Mouse (Mus musculus) heart, adult 8-10 months (tissue): Measurements from ENCODE around the gene Chst14. TPM values are rescaled to one million over a fixed set of nuclear protein-coding genes. Genes with fewer than 3 reads are reported as not detected.
A peak's percentile ranks its signal among the peaks of the same experiment; 100 is the strongest.

Experiments
- DNase-seq: peaks from one replicate; pipeline ENCODE4 v3.0.0; 2022; ENCODE audit warnings: low spot score
- total RNA-seq, 4 experiments: library from RNA; stranded (reverse); gene quantifications; 2 replicates each; pipeline ENCODE4 v1.2.4; 2022

Gene Chst14
- total RNA-seq, 4 experiments from 2014 or later: 5.7 to 9.2 (median 8.4) TPM

DNA sequence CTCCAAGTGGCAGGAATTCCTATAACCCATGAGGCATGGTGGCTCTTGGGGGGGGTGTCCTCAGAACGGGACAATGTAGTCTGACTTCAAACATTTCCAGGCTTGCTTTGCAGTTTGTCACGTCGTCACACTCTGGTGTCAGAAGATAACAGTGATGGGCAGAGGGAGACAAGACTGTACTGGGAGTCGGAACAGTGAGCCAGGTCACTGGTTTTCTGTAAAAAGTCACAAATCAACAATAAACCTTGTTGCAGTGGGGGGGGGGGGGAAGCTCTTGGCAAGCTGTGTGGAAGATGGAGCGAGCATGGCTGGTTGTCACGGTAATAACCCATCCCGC, 37.3 kb downstream of the Chst14 start:
- no peak for DNase-seq

DNA sequence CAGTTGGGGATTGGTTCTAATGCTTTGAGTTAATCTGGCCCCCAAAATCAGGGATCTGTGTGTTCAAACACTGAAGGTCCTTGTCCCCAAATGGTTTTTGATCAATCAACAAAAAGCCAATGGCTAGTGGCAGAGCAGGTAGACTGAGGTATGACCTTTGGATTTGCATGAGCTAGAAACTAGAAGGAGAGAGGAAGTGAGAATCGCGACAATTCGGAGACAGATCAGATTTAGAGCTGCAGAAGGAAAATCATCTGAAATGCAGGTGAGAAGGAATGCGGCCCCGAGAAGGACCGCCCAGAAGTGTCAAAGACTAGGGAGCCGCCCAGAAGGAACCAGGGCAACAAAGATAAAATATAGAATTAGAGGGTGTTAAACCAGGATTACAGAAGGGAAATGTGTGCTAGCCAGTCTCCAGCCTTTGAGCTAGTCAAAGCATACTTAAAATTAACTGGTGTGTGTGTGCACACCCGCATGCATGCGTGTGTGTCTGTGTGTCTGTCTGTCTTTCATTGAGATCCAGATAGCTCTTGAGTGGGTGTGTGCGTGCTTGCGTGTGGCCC, 43.4 kb downstream of the Chst14 start:
- DNase-seq: no peak

DNA sequence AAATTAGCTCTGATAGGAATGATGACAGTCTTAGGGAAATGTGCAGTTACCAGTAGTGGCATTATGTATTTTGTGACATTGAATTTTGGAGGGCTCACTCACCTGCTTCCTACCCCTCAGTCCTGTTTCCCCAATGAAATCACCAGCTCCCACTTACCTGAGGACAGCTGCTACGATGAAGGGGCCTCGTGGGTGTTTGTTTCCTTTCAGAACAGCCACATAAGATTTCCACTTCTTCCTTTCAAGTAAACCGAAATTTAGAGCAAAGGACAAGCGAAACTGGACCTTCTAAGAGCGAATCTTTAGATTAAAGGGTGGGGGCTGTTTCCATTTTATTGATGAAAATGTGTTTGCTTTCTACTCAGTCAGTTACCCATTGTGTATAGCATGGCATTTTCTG, 45.8 kb downstream of the Chst14 start:
- no peak for DNase-seq

DNA sequence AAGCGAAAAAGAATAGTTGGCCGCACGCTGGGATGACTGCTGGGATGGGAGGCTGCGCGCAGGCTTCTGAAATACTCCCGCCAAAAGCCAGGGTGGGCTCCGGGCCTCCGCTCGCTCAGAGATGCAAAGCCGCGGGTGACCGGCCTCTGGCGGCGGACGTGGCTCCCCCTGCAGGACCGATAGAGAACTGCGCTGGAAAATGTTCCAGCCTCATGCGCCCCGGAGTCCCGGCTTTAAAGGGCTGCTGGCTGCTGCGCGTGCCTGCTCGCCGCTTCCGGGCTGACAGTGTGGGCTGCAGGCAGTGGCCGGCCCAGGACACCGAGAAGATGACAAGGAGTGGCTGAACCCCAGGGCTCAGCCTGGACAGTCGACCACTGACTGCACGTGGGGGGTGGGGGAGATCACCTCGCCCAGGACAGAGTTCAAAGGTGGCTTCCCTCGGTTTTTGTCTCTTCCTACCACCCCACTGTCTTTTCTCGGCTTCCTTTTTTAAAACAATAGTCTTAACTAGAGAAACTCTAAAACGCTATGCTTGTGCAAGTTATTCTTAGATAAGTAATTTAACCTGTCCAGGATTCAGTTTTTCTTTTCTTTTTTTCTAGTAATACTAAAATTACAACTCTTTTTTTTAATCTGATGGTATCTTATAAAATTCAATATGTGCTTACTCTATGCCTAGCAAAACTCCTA, 46.5 kb downstream of the Chst14 start:
- DNase-seq: peak; percentile 80

DNA sequence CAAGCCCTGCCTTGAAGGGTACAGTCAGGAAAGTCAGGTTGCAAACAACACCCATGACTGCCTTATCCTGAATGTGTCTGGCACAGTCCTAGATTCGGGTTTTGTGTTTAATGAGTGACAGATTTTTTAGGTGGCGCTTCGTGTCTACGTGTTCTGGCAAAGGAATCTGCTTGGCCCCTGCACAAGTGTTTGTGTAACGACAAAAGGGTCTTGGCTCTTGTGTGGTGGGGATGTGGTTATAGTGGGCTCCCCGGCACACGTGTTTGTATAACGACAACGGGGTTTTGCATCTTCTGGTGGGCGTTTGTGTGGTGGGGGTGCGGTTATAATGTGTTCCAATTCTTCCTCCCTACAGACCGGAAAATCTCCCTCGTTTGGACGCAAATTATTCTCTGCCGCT, 49.6 kb downstream of the Chst14 start:
- peak; percentile 9 for DNase-seq

DNA sequence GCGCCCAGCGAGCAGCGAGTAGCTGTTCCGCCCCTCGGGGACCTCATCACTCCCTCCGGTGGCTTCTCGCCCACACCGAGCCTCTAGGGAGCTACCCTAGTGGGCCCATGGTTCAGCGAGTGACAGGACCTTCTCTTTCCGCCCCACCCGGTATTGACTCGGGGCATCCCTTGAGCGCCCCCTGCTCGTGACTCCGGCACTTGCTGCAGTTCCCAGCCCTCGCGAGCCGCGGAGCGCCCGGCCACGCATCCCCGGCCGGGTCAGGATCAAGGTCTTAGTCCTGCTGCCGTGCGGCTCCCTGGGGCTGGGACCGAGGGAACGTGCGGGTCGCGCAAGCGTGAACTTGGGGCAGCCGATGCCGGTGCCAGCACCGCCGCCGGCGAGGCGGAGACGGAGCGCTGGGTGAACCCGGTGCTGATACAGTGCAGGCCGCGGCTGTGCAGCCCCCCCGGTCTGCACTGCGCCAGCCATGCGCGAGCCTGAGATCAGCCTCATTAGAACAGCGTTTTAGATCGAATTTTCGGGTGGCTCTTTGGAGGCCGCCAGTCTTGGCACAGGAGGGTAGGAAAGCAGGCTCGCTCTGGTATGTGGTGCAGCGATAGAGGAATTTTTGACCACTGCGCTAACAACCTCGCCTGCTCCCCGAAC, 50.1 kb downstream of the Chst14 start:
- DNase-seq: peak; percentile 85

DNA sequence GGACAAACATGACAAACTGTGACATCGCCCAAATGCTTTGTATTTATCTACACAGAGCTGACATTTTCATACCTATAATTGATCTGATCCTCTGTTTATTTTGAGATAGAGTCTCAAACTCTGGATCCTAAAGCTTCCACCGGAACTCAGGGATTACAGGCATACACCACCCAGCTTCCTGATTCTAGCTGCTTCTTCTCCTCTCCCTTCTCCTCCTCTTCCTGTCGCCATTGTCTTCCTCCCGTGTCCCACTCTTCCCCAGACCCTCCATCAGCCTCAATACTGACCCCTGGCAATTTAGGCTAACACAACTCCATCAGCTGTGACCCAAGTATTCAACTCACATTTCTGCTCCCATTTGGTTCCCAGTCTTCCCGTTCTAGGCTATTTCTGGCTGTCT, 50.6 kb downstream of the Chst14 start:
- no peak for DNase-seq

DNA sequence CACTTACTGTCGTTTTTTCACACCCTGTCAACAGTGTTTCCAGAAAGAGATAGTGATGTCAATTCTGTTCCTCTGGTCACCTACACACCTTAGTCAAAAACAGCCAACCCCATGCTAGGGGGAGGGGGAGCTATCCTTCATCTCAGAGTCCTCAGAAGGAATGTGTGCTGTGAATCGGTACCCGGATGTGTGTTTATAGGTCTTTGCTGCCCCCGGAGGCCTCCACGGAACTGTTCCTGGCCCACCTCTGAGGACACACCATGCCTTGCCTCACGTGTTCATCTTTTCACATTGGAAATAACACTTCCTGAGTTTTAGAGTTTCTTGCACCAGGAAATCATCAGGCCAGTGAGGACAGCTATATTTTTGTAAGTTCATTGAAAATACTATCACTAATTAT, 51.8 kb downstream of the Chst14 start:
- no peak for DNase-seq

Other genes starting within 250 kb of the Chst14 start
- 1 to 10 TPM; 1.0 to 3.1 (median 1.7) TPM for gene Ankrd63, start 222.5 kb upstream of the Chst14 start, total RNA-seq
- 1 to 10 TPM; 2.2 to 3.3 (median 2.5) TPM for gene Plcb2, start 198.1 kb upstream of the Chst14 start, total RNA-seq
- 10 to 100 TPM; 33.0 to 45.2 (median 33.9) TPM for gene Inafm2, start 180.7 kb upstream of the Chst14 start, total RNA-seq
- 10 to 100 TPM; 24.6 to 38.6 (median 29.6) TPM for gene Ccdc9b, start 163.8 kb upstream of the Chst14 start, total RNA-seq
- gene Phgr1, start 153.7 kb upstream of the Chst14 start, total RNA-seq: not detected
- under 1 TPM in 3 of 4 experiments, not detected in 1; 0.09 to 0.14 (median 0.09) TPM for gene Disp2, start 146.8 kb upstream of the Chst14 start, total RNA-seq
- gene Knstrn, start 112.5 kb upstream of the Chst14 start, total RNA-seq: 1 to 10 TPM in 2 of 4 experiments, under 1 TPM in 2; 0.22 to 1.1 (median 0.79) TPM
- gene Ivd, start 64.5 kb upstream of the Chst14 start, total RNA-seq: 100 to 1,000 TPM; 383 to 490 (median 481) TPM
- gene Bahd1, start 26.1 kb upstream of the Chst14 start, total RNA-seq: 10 to 100 TPM; 14.0 to 21.2 (median 15.9) TPM
- gene Ccdc32, start 102.9 kb downstream of the Chst14 start, total RNA-seq: 10 to 100 TPM in 3 of 4 experiments, 1 to 10 TPM in 1; 9.5 to 13.6 (median 11.9) TPM
- gene Rpusd2, start 108.3 kb downstream of the Chst14 start, total RNA-seq: 1 to 10 TPM; 4.2 to 4.7 (median 4.5) TPM
- gene Knl1, start 120.6 kb downstream of the Chst14 start, total RNA-seq: under 1 TPM; 0.12 to 0.92 (median 0.24) TPM
- gene Rad51, start 186.3 kb downstream of the Chst14 start, total RNA-seq: under 1 TPM; 0.22 to 0.60 (median 0.28) TPM
- 10 to 100 TPM; 15.3 to 25.2 (median 17.5) TPM for gene Rmdn3, start 230.5 kb downstream of the Chst14 start, total RNA-seq
- 10 to 100 TPM; 10.9 to 12.5 (median 11.4) TPM for gene Gchfr, start 241.3 kb downstream of the Chst14 start, total RNA-seq
- gene Gm14137, start 248.0 kb downstream of the Chst14 start, total RNA-seq: not detected